Mouse (Mus musculus) MEL (cell line): ENCODE data around the gene Baz1a. TPM values are rescaled to one million over a fixed set of nuclear protein-coding genes. Genes with fewer than 3 reads are reported as not detected.

Experiments
- DNase-seq: peaks from one replicate; pipeline ENCODE4 v3.0.0; 2011; ENCODE audit warnings: low read depth, low spot score
- H3K27ac ChIP-seq: 2 replicates; pipeline ENCODE4 v1.5.1; 2012; ENCODE audit warnings: low read depth, mild to moderate bottlenecking, control low read depth, low read length, moderate library complexity; ENCODE audit not compliant: control insufficient read depth
- H3K27me3 ChIP-seq, 2 experiments: fragments of 150-350 bp in 1 of 2; sonication (generic) in 1 of 2; 2 replicates each; pipeline ENCODE4 v1.6.1; 2012; ENCODE audit warnings: low read length in 2 of 2, mild to moderate bottlenecking in 2 of 2, improper control_type of control experiment in 1 of 2, moderate library complexity in 1 of 2; ENCODE audit not compliant: insufficient read depth in 2 of 2, control insufficient read depth in 1 of 2
- H3K36me3 ChIP-seq, 2 experiments: 2 replicates each; pipeline ENCODE4 v1.6.1; 2012 to 2014; ENCODE audit warnings: low read length in 2 of 2, improper control_type of control experiment in 1 of 2, inconsistent platforms in 1 of 2, mild to moderate bottlenecking in 1 of 2; ENCODE audit not compliant: insufficient read depth in 2 of 2, control insufficient read depth in 1 of 2
- H3K4me1 ChIP-seq, 2 experiments: fragments of 150-350 bp in 1 of 2; sonication (generic) in 1 of 2; 2 replicates each; pipeline ENCODE4 v1.6.1; 2012; ENCODE audit warnings: low read length in 2 of 2, improper control_type of control experiment in 1 of 2, mild to moderate bottlenecking in 1 of 2; ENCODE audit not compliant: insufficient read depth in 2 of 2, control insufficient read depth in 1 of 2
- H3K4me3 ChIP-seq, 2 experiments: fragments of 150-350 bp in 1 of 2; sonication (generic) in 1 of 2; 2 replicates each; pipeline ENCODE4 v1.5.1; 2012; ENCODE audit warnings: low read depth in 2 of 2, low read length in 2 of 2, mild to moderate bottlenecking in 2 of 2, moderate library complexity in 2 of 2, control low read depth in 1 of 2, improper control_type of control experiment in 1 of 2; ENCODE audit not compliant: control insufficient read depth in 1 of 2, insufficient read depth in 1 of 2
- H3K79me2 ChIP-seq: 2 replicates; pipeline ENCODE4 v1.6.1; 2012; ENCODE audit warnings: mild to moderate bottlenecking, low read length, moderate library complexity; ENCODE audit not compliant: control insufficient read depth, poor library complexity, insufficient read depth
- H3K9ac ChIP-seq: 2 replicates; pipeline ENCODE4 v1.6.1; 2012; ENCODE audit warnings: low read depth, mild to moderate bottlenecking, control low read depth, low read length, moderate library complexity; ENCODE audit not compliant: control insufficient read depth, poor library complexity, severe bottlenecking
- H3K9me3 ChIP-seq: fragments of 150-350 bp; sonication (generic); replicated peaks from 2 replicates; pipeline ENCODE4 v1.6.1; 2012; ENCODE audit warnings: mild to moderate bottlenecking, low read length, improper control_type of control experiment, moderate library complexity; ENCODE audit not compliant: insufficient read depth
- CHD1 ChIP-seq: IDR thresholded peaks from 2 replicates; pipeline ENCODE4 v1.6.1; 2012; ENCODE audit warnings: low read depth, mild to moderate bottlenecking, inconsistent platforms, low read length, improper control_type of control experiment
- CHD2 ChIP-seq: IDR thresholded peaks from 2 replicates; pipeline ENCODE4 v1.6.1; 2011; ENCODE audit warnings: low read length, improper control_type of control experiment
- CTCF ChIP-seq, 3 experiments: IDR thresholded peaks in 2 of 3; conservative IDR thresholded peaks in 1 of 3; 2 replicates each; pipeline ENCODE4 v1.5.1; 2011 to 2012; ENCODE audit warnings: low read length in 3 of 3, low read depth in 2 of 3, mild to moderate bottlenecking in 2 of 3, improper control_type of control experiment in 1 of 3, inconsistent platforms in 1 of 3, mixed read lengths in 1 of 3, moderate library complexity in 1 of 3; ENCODE audit not compliant: control insufficient read depth in 1 of 3, insufficient read depth in 1 of 3, poor library complexity in 1 of 3, severe bottlenecking in 1 of 3
- E2F4 ChIP-seq: IDR thresholded peaks from 2 replicates; pipeline ENCODE4 v1.6.1; 2011; ENCODE audit warnings: low read depth, low read length, improper control_type of control experiment, borderline replicate concordance
- ELF1 ChIP-seq: IDR thresholded peaks from 2 replicates; pipeline ENCODE4 v1.6.1; 2014; ENCODE audit warnings: low read depth, mild to moderate bottlenecking, inconsistent platforms, low read length, improper control_type of control experiment, moderate library complexity
- EP300 ChIP-seq, 2 experiments: IDR thresholded peaks; 2 replicates each; pipeline ENCODE4 v1.6.1; 2011; ENCODE audit warnings: improper control_type of control experiment in 2 of 2, low read length in 2 of 2, low read depth in 1 of 2, mild to moderate bottlenecking in 1 of 2
- ETS1 ChIP-seq: IDR thresholded peaks from 2 replicates; pipeline ENCODE4 v1.6.1; 2012; ENCODE audit warnings: low read depth, mild to moderate bottlenecking, inconsistent platforms, low read length, improper control_type of control experiment, moderate library complexity
- GABPA ChIP-seq: IDR thresholded peaks from 2 replicates; pipeline ENCODE4 v1.6.1; 2012; ENCODE audit warnings: low read depth, mild to moderate bottlenecking, inconsistent platforms, low read length, improper control_type of control experiment, moderate library complexity
- GATA1 ChIP-seq: IDR thresholded peaks from 2 replicates; pipeline ENCODE4 v1.6.1; 2011; ENCODE audit warnings: low read depth, low read length, improper control_type of control experiment
- HCFC1 ChIP-seq: IDR thresholded peaks from 2 replicates; pipeline ENCODE4 v1.6.1; 2012; ENCODE audit warnings: low read depth, mild to moderate bottlenecking, inconsistent platforms, low read length, improper control_type of control experiment, moderate library complexity
- KAT2A ChIP-seq: conservative IDR thresholded peaks from 2 replicates; pipeline ENCODE4 v1.6.1; 2012; ENCODE audit warnings: low read depth, low read length, improper control_type of control experiment, inconsistent platforms
- MAFK ChIP-seq: IDR thresholded peaks from 2 replicates; pipeline ENCODE4 v1.6.1; 2011; ENCODE audit warnings: low read depth, mild to moderate bottlenecking, low read length, improper control_type of control experiment, borderline replicate concordance
- MAX ChIP-seq: IDR thresholded peaks from 2 replicates; pipeline ENCODE4 v1.6.1; 2011; ENCODE audit warnings: low read length, improper control_type of control experiment
- MAZ ChIP-seq: IDR thresholded peaks from 2 replicates; pipeline ENCODE4 v1.6.1; 2012; ENCODE audit warnings: low read depth, mild to moderate bottlenecking, inconsistent platforms, low read length, improper control_type of control experiment
- MEF2A ChIP-seq: IDR thresholded peaks from 2 replicates; pipeline ENCODE4 v1.6.1; 2014; ENCODE audit warnings: low read depth, mild to moderate bottlenecking, inconsistent platforms, low read length, improper control_type of control experiment; ENCODE audit not compliant: poor library complexity, insufficient replicate concordance, severe bottlenecking; ENCODE audit errors: extremely low read depth
- MXI1 ChIP-seq: IDR thresholded peaks from 2 replicates; pipeline ENCODE4 v1.6.1; 2011; ENCODE audit warnings: mild to moderate bottlenecking, low read depth, low read length, improper control_type of control experiment
- MYB ChIP-seq: IDR thresholded peaks from 2 replicates; pipeline ENCODE4 v1.6.1; 2011; ENCODE audit warnings: mild to moderate bottlenecking, low read depth, low read length, improper control_type of control experiment
- MYC ChIP-seq: IDR thresholded peaks from 2 replicates; pipeline ENCODE4 v1.6.1; 2011; ENCODE audit warnings: low read depth, mild to moderate bottlenecking, low read length, improper control_type of control experiment, moderate library complexity
- NELFE ChIP-seq: IDR thresholded peaks from 2 replicates; pipeline ENCODE4 v1.6.1; 2011; ENCODE audit warnings: low read depth, low read length, improper control_type of control experiment
- NRF1 ChIP-seq: IDR thresholded peaks from 2 replicates; pipeline ENCODE4 v1.6.1; 2014; ENCODE audit warnings: low read depth, mild to moderate bottlenecking, inconsistent platforms, low read length, improper control_type of control experiment, moderate library complexity; ENCODE audit not compliant: poor library complexity, insufficient read depth, severe bottlenecking
- POLR2A ChIP-seq, 2 experiments: IDR thresholded peaks; 2 replicates each; pipeline ENCODE4 v1.6.1; 2011 to 2012; ENCODE audit warnings: low read length in 2 of 2, mild to moderate bottlenecking in 2 of 2, control low read depth in 1 of 2, improper control_type of control experiment in 1 of 2, low read depth in 1 of 2, moderate library complexity in 1 of 2; ENCODE audit not compliant: control insufficient read depth in 1 of 2, insufficient read depth in 1 of 2, poor library complexity in 1 of 2
- POLR2AphosphoS2 ChIP-seq: IDR thresholded peaks from 2 replicates; pipeline ENCODE4 v1.6.1; 2011; ENCODE audit warnings: low read length, improper control_type of control experiment
- RAD21 ChIP-seq: IDR thresholded peaks from 2 replicates; pipeline ENCODE4 v1.6.1; 2011; ENCODE audit warnings: mild to moderate bottlenecking, low read depth, low read length, improper control_type of control experiment
- RCOR1 ChIP-seq: IDR thresholded peaks from 2 replicates; pipeline ENCODE4 v1.6.1; 2012; ENCODE audit warnings: low read depth, mild to moderate bottlenecking, inconsistent platforms, low read length, improper control_type of control experiment
- SIN3A ChIP-seq: IDR thresholded peaks from 2 replicates; pipeline ENCODE4 v1.6.1; 2012; ENCODE audit warnings: low read length, improper control_type of control experiment, inconsistent platforms
- SMC3 ChIP-seq: IDR thresholded peaks from 2 replicates; pipeline ENCODE4 v1.6.1; 2011; ENCODE audit warnings: low read depth, low read length, improper control_type of control experiment
- TAL1 ChIP-seq: IDR thresholded peaks from 2 replicates; pipeline ENCODE4 v1.6.1; 2012; ENCODE audit warnings: mild to moderate bottlenecking, inconsistent platforms, low read length, moderate library complexity, mixed read lengths
- TBP ChIP-seq: IDR thresholded peaks from 2 replicates; pipeline ENCODE4 v1.8.0; 2011; ENCODE audit warnings: low read depth, low read length, improper control_type of control experiment
- TCF12 ChIP-seq: IDR thresholded peaks from 2 replicates; pipeline ENCODE4 v1.6.1; 2014; ENCODE audit warnings: low read depth, mild to moderate bottlenecking, inconsistent platforms, low read length, improper control_type of control experiment, moderate library complexity
- UBTF ChIP-seq: IDR thresholded peaks from 2 replicates; pipeline ENCODE4 v1.6.1; 2012; ENCODE audit warnings: low read depth, mild to moderate bottlenecking, inconsistent platforms, low read length, improper control_type of control experiment, moderate library complexity, borderline replicate concordance; ENCODE audit not compliant: insufficient read depth
- USF1 ChIP-seq: IDR thresholded peaks from 2 replicates; pipeline ENCODE4 v1.6.1; 2014; ENCODE audit warnings: low read depth, mild to moderate bottlenecking, inconsistent platforms, low read length, improper control_type of control experiment, moderate library complexity
- USF2 ChIP-seq, 2 experiments: IDR thresholded peaks; 2 replicates each; pipeline ENCODE4 v1.6.1; 2011 to 2012; ENCODE audit warnings: improper control_type of control experiment in 2 of 2, low read length in 2 of 2, borderline replicate concordance in 1 of 2, inconsistent platforms in 1 of 2, low read depth in 1 of 2, mild to moderate bottlenecking in 1 of 2; ENCODE audit not compliant: insufficient read depth in 1 of 2
- ZC3H11A ChIP-seq: IDR thresholded peaks from 2 replicates; pipeline ENCODE4 v1.6.1; 2012; ENCODE audit warnings: low read depth, mild to moderate bottlenecking, inconsistent platforms, low read length, improper control_type of control experiment
- ZKSCAN1 ChIP-seq: IDR thresholded peaks from 2 replicates; pipeline ENCODE4 v1.6.1; 2012; ENCODE audit warnings: low read depth, mild to moderate bottlenecking, inconsistent platforms, low read length, improper control_type of control experiment, moderate library complexity
- ZMIZ1 ChIP-seq: IDR thresholded peaks from 2 replicates; pipeline ENCODE4 v1.6.1; 2012; ENCODE audit warnings: low read depth, mild to moderate bottlenecking, inconsistent platforms, low read length, improper control_type of control experiment, moderate library complexity
- ZNF384 ChIP-seq: IDR thresholded peaks from 2 replicates; pipeline ENCODE4 v1.6.1; 2012; ENCODE audit warnings: low read depth, mild to moderate bottlenecking, inconsistent platforms, low read length, improper control_type of control experiment
- polyA plus RNA-seq, 2 experiments: library from polyadenylated mRNA; stranded (reverse) in 1 of 2; unstranded in 1 of 2; fragments of >175 nt in 1 of 2; fragments of >200 nt in 1 of 2; gene quantifications; 2 replicates each; pipeline versions ENCODE4 v1.2.1 to v1.2.4; 2012; ENCODE audit warnings: low replicate concordance in 2 of 2, low read depth in 1 of 2; ENCODE audit not compliant: insufficient read length in 2 of 2, insufficient read depth in 1 of 2, missing spikeins in 1 of 2
- total RNA-seq: library from RNA; depleted of rRNA; stranded (reverse); fragments of 300-350 nt; gene quantifications from 2 replicates; pipeline ENCODE4 v1.2.3, GENCODE M21; 2012

Baz1a gene
- total and polyA plus RNA-seq, 3 experiments, result 39.8 to 203 (median 46.0) TPM

DNA sequence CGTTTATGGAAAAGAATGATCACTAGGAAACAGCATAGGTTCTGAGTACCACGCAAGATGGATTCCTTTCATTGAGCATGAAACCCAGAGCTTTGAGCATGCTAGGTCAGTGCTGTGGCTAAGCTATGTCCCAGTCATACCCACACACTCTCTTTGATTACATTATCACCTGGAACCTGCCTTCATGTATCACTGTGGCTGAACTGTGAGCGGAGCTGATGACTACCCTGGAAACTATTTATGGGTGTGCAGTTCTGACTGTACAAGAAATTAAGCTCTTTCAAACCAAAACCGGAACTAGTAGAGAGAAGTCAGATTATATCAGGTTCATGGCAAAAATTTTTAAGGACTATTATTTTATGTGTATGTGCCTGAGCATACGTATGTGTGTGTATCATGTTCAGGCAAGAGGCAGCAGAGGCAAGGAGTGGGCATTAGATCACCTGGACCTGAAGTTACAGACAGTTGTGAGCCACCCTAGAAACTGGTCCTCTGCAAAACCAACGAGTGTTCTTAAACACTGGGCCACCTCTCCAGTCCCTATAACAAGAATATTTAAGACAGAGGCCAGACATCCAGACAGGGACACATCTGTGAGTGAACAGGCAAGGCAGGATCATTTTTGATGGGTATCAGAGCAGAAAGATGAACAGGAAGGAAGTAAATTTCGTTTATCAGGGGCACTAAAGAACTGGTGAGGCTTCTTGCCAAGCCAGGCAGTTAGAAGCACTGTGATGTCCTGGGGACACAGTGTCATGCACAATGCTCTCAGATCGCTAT is 2.4 kb upstream of the Baz1a start:
- peak; percentile 83 for DNase-seq
- TF ChIP-seq CTCF (IDR thresholded peaks at IDR 0.05 in 2 of 3, conservative IDR thresholded peaks at IDR 0.05 in 1 of 3; ENCODE audit: control insufficient read depth in 1 of 3, insufficient read depth in 1 of 3, low read depth in 2 of 3, low read length in 3 of 3, poor library complexity in 1 of 3, severe bottlenecking in 1 of 3) (no peak), NRF1 (no peak), ZKSCAN1 (no peak), POLR2A (IDR thresholded peaks at IDR 0.05; ENCODE audit: control insufficient read depth in 1 of 2, insufficient read depth in 1 of 2, low read depth in 1 of 2, low read length in 2 of 2, poor library complexity in 1 of 2) (peak in 1 of 2 experiments; percentile 55; a peak in 2 of 4 replicates), SMC3 (no peak), E2F4 (no peak), MXI1 (no peak), MAZ (no peak), RCOR1 (peak; percentile 81), NELFE (no peak), ZMIZ1 (no peak), EP300 (IDR thresholded peaks at IDR 0.05; ENCODE audit: low read depth in 1 of 2, low read length in 2 of 2) (peak; percentile 91 to 92), MYC (no peak), RAD21 (no peak), USF2 (IDR thresholded peaks at IDR 0.05; ENCODE audit: borderline replicate concordance in 1 of 2, insufficient read depth in 1 of 2, low read depth in 1 of 2, low read length in 2 of 2) (no peak), GATA1 (peak; percentile 93), CHD2 (no peak), GABPA (no peak), MAX (no peak), ZNF384 (no peak), HCFC1 (0 out of 2 replicates have a peak, but pooled peaks have one; percentile 34), CHD1 (no peak), UBTF (no peak), TAL1 (no peak), KAT2A (no peak; the same call in 1 of the 2 replicates), MEF2A (no peak), USF1 (no peak), ELF1 (0 out of 2 replicates have a peak, but pooled peaks have one; percentile 30), MAFK (no peak), ZC3H11A (no peak), MYB (peak; percentile 83; the same call in 1 of the 2 replicates), POLR2AphosphoS2 (peak; percentile 52; the same call in 1 of the 2 replicates), TBP (peak; percentile 76; the same call in 1 of the 2 replicates), SIN3A (peak; percentile 45; the same call in 1 of the 2 replicates), TCF12 (peak; percentile 87), ETS1 (peak; percentile 89)

More for the DNA sequence above, 2.4 kb upstream of the Baz1a start:
- H3K27ac ChIP-seq, result peak overlapping the region; percentile 99
- H3K9ac ChIP-seq, result peak overlapping the region; percentile 66
- peak overlapping the region; percentile 41 to 51 for H3K4me3 ChIP-seq
- no peaks in the 10 kb centered on the region for H3K9me3 ChIP-seq
- H3K4me1 ChIP-seq, result peaks cover 21 to 29% of the 10 kb centered on the region in 2 experiments
- peaks cover 0 to 37% of the 10 kb centered on the region in 2 experiments; a peak in 2 of 4 replicates for H3K36me3 ChIP-seq
- H3K79me2 ChIP-seq, result no peaks in the 10 kb centered on the region
- no peaks in the 10 kb centered on the region for H3K27me3 ChIP-seq
